Mouse (Mus musculus) left cerebral cortex, adult 8-10 months (tissue): Measurements from ENCODE around the gene Copz2. TPM values are rescaled to one million over a fixed set of nuclear protein-coding genes. Genes with fewer than 3 reads are reported as not detected.
"Not testable (repeated sequence)": the region's sequence is repeated elsewhere in the genome, so short reads cannot be mapped to it uniquely, and the experiment has no call there.

Experiments
- DNase-seq, 2 experiments: peaks; one replicate each; pipeline ENCODE4 v3.0.0; 2022; ENCODE audit warnings: low spot score in 2 of 2
- total RNA-seq, 4 experiments: library from RNA; stranded (reverse); gene quantifications; 2 replicates each; pipeline ENCODE4 v1.2.4; 2022

Copz2 gene
- 10 to 100 TPM in 1 of 4 experiments, 1 to 10 TPM in 3; 6.4 to 10.7 (median 6.8) TPM for total RNA-seq

DNA sequence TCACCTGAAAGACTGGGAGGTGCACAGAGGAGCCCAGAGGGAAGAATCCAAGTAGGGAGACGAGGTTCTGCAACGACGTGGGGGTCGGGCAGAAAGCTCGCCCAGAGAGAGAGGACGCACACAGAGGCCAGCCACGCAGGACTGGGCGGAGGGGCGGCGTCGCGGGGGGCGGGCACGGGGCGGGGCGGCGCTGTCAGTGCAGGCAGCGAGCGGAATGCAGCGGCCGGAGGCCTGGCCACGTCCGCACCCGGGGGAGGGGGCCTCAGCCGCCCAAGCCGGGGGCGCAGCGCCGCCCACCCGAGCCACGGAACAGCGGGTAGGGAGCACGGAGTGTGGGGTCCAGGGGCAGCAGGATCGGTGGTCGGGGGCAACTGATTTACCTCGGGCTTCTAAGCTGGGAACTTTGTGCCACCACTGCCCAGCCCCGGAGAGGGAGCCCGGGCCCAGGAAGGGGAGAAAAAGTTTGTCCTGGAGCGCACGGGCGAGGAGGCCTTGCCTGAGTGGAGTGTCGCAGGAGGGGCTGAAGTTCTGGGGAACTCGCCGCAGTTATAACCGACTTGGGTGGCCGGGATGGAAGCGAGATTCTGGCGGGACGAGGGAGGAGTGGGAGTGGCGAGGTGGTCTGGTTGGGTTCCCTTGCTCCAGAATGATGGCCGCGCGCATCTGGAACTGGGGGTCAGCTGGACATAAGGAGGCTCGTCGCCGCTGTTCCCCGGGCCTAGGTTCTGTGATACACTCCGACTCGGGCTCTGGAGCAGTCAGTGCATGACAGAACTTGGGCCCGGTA is at the start of gene Copz2:
TSS of gene Copz2 (plus strand) at position 190 of the 787 bp plus-strand sequence.
- DNase-seq: no peak

DNA sequence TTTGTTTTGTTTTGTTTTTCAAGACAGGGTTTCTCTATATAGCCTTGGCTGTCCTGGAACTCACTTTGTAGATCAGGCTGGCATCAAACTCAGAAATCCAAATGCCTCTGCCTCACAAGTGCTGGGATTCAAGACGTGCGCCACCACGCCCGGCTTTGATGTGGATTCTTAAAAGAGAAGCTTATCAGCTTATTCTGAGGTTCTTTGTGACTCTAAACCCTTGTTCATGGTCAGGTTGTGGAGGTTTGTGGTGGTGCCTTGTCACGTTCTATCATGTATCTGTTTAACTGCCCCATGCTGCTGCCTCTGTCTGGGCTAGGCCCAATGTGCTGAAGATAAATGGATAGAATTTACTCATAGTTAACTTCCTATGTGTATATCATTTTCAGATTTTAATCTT is 44.1 kb upstream of the Copz2 start:
- DNase-seq: no peak

DNA sequence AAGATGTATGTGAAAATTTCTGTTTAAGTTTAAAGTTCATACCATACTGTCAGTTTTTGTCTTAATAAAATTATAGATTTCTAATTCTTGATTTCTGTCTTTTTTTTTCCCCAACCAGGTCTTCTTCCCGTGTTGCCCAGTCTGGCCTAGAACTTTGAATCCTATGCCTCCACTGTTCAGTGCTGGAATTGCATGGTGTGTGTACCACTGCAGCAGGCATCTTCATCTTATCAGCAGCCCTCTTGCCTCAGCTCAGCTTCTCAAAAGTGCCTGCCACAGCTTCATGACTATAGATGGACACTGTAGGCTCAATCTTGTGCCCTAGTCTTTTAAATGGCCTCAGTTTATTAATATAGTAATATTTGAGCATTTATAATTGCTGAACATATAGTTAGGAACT is 41.6 kb upstream of the Copz2 start:
- no peak for DNase-seq

DNA sequence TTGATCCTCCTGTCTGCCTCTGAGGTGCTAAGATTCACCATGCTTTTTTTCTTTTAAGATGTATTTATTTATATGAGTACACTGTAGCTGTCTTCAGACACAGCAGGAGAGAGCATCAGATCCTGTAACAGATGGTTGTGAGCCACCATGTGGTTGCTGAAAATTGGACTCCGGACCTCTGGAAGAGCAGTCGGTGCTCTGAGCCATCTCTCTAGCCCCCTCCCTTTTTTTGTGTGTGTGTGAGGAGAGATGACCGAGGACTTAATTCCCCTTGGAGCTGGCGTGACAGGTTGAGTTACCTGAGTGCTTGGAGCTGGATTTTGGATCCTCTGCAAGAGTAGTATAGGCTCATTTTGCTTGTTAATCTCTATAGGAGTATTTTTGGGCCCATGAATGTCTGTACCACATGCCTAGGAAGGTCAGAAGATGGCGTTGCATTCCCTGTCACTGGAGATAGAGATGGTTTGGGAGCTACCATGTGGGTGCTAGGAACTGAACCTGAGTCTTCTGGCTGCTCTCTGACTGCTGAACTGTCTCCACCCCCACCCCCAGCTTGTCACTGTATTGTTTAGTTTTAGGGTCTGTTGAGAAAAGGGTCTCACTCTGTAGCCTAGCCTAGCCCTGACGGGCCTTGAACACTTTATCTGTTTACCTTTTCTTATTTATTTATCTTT is 40.0 kb upstream of the Copz2 start:
- DNase-seq: no peak

DNA sequence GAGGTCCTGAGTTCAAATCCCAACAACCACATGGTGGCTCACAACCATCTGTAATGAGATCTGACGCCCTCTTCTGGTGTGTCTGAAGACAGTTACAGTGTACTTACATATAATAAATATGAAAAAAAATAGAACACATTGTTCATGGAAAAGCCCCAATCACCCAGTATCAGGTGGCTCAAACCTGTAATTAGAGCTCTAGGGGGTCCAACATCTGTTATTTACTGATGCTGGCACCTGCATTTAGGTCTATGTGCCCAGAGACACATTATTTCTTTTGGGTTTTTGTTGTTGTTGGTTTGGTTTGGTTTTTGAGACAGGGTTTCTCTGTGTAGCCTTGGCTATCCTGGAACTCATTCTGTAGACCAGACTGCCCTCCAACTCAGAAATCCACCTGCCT is 38.5 kb upstream of the Copz2 start:
- DNase-seq: not testable (repeated sequence)

DNA sequence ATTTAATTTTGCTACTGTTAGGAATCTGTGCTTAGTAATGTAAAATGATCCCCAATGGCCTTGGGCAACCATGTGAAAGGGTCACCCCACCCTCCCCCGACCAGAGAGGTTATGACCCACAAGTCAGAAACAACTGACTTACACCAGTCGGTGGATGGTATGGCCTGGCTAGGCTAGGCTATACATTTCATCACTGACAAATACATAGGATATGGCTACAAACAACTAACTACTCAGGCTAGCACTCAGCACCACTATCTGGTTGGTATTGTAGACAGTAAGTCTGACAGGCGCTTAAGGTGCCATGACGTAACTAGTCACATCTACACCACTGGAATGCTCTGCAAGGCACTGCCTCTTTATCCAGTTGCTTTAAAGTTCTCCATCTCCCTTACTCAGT is 36.2 kb upstream of the Copz2 start:
- no peak for DNase-seq

DNA sequence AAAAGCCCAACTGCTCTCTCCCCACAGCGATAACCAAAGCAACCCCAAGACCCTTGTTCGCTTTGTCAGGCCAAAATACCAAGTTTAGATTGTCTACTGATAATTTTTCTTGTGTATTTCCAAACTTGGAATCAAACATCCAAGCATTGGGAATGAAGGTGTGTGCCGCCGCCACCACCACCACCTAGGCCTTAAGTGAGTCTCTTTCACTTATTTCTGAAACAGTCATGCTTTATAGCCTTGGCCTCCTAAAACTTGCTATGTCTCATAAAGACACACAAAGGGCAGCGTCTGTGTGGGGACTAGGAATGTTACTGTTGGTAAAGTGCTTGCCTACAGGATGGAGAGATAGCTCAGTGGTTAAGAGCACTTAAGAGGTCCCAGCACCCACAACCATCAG is 35.8 kb upstream of the Copz2 start:
- no peak for DNase-seq

DNA sequence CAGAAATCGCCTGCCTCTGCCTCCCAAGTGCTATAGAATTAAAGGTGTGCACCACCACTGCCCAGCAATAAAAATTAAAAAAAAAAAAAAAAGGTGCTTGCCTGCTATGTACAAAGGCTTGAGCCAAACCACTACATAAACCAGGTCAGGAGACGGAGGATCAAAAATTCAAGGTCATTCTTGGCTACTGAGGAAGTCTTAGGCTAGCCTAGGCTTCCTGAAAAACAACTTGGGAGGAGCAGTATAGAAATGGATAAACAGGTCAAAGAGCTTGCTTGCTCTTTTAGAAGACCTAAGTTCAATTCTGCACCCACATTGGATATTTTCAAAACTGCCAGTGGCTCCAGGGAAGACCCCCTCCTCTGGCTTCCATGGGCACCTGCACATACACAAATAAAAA is 35.2 kb upstream of the Copz2 start:
- DNase-seq: no peak

DNA sequence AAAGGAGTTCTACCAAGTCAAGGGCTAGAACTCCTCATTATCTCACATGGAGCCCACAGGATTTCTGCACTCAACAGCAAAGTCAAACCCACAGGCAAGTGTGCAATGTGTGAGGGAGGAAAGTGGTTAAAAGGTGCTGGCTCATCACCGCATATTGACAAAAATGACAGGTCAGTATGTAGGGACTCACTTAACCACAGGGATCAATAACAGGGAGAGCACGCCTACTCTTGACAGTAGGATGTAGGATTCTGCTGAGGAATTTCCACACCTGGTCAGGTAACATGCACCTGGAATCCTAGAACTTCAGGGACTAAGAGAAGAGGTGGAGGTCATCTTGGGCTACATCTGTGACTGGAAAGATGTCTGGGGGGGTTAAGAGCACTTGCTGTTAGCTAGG is 33.8 kb upstream of the Copz2 start:
- no peak for DNase-seq

DNA sequence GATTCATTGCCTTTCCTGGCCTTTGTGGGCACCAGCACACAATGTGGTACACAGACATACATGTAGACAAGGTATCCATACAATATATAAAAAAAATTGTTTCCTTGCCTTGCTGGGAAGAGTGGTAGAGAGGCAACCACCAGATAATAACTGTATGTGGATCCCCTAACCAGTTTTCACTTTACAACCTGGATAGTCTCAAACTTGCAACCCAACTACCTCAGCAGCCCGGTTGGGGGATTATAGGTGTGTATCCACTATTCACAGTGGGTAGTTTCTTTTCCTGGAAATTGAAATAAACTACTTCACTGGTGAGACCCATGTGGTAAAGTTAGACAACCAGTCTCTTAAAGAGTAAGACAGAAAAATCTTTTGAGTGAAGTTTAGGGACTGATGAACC is 33.2 kb upstream of the Copz2 start:
- no peak for DNase-seq

DNA sequence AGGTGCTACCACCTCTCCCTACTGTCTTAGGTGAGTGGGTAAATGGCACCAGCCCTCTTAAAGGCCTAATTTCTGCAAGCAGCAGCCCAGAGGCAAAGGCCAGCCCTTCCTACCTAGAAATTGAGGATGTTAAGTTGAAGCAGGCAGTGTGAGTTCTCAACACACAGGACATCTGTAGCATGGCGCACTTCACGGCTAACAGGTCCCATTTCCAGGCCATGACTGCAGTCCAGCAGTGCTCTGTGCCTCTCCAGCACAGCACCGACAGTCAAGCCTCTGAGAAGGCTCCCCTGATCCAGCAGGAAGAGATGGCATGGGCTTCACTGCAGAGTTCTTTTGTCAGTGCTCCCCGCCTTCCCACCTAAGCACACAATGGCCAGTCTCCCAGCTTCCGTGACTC is 32.7 kb upstream of the Copz2 start:
- no peak for DNase-seq

DNA sequence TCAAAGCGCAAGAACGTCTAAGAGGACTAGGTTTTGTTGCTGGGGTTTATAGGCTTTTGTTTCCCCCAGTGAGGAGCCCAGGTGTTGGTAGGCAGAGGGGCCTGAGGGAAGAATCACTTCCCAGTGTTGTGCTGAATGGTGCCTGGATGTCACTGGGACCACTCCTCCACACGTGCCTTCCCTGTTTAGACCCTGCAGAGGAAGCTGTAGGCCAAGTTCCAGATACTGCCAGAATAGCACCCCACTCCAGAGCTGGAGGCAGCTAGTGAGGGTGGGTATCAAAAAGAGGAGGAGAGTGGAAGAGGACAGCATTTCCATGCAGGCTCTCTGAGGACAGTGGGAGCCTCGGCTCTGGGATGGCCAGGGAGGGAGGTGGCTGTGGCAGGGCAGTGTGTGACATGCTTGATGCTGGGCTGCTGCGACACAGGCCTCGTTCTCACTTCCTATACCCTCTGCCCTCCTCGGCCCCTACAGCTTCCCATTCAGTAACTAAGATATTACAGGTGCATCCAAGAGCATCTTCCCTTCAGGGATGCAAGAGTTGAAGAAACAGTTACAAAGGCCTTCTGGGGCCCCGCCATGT is 31.5 kb upstream of the Copz2 start:
- no peak for DNase-seq

DNA sequence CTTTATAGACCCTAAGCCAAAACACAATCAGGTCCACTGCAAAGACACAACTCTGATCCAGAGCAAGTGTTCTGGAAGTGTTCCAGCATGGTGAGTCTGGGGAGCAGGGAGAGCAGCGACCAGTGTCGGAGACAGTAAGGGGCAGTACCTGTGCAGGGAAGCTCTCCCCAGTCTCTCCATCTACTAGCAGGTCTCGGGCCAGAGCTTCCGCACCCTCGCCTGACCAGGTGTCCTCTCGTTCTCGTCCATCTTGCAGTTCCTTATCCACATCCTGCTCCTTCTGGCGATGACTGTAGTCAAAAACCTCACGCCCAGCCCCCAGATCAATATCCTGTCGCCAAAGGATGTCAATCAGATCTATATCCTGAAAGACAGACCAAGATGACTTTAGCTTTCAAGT is 27.7 kb upstream of the Copz2 start:
- DNase-seq: no peak

DNA sequence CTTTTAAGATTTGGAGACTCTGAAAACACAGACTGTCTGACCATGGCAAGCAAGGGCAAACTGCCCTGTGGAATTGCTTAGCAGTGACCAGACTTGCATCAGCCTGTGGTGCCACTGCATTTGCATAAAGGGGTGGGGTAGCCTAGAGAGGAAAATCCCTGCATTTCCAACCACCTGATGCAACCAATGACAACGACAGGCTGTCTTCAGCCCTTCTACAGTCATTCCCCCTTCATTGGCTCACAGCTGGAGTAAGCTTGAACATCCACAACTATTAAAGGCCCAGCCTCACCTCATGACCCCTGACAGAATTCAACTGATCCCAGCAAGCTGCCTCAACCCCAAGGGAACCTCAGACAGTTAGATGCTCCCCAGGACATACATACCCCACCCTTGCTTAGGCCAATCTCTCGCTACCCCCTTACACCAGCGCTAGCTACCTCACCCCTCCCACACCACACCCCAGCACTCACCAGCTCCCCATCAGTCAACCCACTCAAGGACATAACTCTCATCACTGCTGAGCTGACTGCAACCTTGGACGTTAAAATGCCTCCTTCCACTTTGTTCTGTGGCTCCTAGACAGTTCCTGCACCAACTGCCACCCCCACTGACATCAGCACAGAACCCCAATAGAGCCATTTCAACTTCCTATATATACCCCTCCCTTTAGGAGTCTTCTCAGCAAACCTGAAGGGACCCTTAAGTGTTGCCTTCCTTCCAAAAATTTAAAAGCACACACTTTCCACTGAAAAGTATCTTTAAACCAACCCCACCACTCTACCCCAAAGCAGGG is 26.8 kb upstream of the Copz2 start:
- no peak for DNase-seq

DNA sequence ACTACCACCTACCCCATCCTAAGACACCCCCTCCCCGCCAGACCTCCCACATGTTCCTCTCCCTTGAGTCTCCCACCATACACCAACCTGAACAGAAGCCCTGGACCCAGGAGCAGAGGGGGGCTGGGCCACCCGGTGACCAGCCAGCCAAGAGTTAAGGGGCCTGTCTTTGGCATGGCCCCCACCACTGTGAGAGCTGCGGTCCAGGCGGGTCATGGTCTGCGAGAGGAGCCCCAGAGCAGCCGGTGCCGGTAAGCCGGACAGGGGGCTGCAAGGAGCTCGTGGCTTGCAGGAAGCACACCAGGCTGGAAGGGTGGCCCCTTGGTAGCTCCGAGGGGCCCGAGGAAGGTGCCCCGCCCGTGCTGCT is 26.2 kb upstream of the Copz2 start:
- DNase-seq: no peak

DNA sequence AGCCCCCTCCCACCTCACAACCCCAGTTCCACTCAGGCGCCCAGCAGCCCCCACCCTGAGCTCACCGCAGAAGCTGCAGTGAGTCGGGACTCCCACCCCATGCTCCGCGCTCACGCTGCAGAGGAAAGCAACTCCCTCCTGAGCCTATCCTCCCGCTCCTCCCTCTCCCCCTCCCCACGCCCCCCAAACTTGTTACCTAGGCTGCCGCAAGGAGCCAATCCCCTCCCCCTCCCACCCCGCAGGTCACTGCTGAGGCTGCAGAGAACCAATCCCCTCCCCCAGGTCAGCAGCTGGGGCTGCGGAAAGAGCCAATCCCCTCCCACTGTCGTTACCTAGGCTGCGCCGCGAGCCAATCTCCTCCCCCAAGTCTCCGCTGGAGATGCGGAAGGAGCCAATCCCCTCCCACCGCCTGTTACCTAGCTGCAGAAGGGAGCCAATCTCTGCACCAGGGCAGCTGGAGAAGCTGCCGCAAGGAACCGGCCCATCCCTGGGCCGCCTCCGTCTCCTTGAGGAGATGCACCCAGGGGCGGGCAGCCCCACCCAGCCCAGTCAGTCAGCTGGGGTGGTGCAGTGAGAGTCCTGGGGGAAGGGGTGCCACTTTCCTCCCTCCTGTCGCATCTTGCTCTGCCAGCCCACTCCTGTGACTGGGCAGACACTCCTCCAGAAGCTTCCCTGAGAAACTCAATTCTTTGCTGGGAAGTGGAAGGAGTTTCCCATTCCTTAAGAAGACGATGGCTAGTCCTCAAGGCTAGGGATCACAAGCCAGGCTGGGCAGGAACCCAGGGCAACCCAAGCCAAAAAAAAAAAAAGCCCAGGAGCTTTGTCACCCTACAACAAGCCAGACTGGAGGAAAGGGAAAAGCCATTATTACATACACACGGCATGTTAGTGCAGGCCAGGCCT is 25.5 kb upstream of the Copz2 start:
- peak; percentile 65 to 96 for DNase-seq

DNA sequence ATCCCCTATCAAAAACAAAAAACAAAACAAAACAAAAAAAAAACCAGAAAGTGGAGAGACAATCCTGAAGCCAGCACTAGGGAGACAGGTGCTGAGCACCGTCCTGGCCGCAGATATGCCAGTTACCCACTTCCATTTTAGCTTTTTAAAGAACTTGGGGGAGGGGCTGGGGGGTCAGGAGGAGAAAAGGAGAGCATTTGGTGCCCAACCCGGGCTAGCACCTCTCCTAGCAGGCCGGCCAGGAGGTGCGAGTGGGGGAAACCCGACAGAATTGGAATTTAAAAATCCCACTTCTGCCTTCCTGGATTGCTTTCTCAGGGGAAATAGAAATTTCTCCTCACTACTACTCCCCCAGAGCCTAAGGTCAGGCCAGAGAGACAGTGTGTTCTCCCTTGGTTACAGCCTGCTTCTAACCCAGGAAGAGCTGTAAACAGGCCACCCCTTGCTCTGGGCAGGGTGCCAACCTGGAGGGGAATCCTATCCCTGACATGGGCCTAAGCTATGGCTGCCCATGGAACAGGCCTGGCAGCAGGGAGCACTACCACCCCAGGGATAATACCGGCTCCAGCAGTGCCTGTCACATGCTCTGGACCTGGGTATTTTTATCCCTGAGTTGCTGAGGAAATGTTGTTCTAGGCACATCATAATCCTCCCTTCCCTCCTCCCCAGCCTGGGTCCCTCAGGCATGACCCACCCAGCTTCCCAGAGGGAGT is 24.7 kb upstream of the Copz2 start:
- DNase-seq: peak in 1 of 2 experiments; percentile 58

DNA sequence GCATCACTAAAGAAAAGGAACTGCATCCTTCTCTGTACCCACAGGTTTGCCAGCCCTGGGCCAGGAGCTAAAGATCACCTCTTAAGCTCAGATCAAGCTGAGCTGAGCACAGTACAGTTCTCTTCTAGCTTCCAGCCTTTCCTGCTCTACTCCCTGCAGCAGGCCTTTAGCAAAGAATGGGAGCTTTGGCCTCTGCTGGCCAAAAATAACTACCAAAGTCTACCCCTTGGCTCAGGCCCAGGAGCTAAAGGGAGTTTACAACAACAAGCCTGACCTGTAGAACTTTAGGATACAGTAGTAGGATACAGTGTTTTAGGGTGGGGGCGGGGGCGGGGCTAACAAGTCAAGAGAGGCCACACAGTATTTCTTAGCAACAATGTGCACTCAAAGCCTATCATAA is 23.2 kb upstream of the Copz2 start:
- DNase-seq: no peak

DNA sequence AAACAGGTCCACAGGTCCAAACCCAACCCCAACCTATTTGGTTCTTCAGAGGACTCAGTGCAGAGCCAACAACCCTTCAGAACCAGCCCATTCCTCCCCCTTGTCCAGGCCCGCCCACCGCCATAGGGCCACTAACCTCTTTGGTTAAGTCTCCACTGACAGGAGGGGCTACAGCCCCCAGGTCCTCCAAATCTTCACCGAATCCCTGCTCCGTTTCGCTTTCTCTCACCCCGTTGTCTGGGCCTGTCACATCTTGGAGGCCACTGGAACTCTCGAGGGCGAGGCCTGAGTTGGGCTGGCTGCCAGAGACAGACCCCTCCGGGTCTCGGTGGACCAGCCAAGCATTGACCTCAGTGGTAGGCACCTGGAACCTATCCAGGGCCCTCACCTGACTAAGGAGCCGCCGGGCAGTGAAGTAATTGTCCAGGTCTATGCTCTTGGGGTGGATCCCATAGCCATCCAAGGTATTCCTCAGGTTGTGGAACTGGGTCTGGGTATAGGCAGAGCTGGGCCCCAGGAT is 22.5 kb upstream of the Copz2 start:
- no peak for DNase-seq

DNA sequence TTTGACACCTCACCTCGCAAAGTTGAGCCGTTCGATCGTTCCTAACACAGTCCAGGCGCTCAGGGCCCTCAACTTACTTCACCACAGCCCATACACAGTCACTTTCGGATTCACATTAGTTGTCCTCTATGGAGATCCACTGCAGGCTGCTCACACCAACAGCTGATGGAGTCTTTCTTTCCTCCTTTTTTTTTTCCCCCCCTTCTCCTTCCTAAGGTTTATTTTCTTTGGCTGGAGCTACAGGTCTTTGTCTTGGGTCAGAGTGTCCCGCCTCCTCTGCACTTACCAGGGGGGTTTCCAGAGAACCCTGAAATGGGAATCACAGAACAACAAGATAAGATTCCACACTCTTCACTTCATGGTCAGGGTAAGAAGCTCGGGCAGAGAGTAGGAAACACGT is 21.8 kb upstream of the Copz2 start:
- no peak for DNase-seq
